Mouse (Mus musculus): ENCODE results near the gene Gfi1b. TPM values are rescaled to one million over a fixed set of nuclear protein-coding genes. Genes with fewer than 3 reads are reported as not detected.

The Gfi1b gene
- polyA plus RNA-seq, 1 experiment from 2014 or later: 0.40 TPM

DNA sequence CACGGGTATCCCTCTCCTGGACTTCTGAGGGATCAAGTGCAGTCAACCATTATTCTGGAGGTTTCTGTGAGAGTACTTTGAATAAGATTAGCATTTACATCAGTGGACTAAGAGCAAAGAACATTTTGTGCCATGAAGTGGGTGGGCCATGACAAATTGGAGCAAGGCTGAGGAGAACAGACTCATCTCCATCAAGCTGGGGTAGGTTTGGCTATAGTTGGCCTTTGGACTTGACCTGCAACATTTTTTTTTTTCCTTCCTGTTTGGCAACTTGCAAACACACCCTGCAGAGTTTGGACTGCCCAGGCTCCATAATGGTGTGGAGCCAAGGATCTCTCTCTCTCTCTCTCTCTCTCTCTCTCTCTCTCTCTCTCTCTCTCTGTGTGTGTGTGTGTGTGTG is 10.8 kb upstream of the Gfi1b start:
- Histone ChIP-seq H3K9me3 (ENCODE audit: control insufficient read depth, low read length) (no peaks in the 10 kb centered on the region), H3K4me1 (replicated peaks; ENCODE audit: control insufficient read depth, insufficient read depth) (no peaks in the 10 kb centered on the region), H3K4me2 (replicated peaks; ENCODE audit: low read depth) (no peak overlapping the region), H3K4me3 (ENCODE audit: low read depth, low read length) (no peak overlapping the region), H3K27ac (replicated peaks) (no peak overlapping the region), H3K27me3 (ENCODE audit: control insufficient read depth, insufficient read depth, low read length) (no peaks in the 10 kb centered on the region), H3K9ac (ENCODE audit: low read length) (no peak overlapping the region), H3K36me3 (ENCODE audit: control insufficient read depth, insufficient read depth, low read length) (no peaks in the 10 kb centered on the region)
- WGBS: 66% methylated on average over 1 of the region's 1 CpGs
- DNase-seq (ENCODE audit: low spot score) (no peak), ATAC-seq (ENCODE audit: low FRiP score, low TSS enrichment) (0 out of 2 replicates have a peak, but pooled peaks have one; percentile 35)
- TF ChIP-seq EP300 (optimal IDR thresholded peaks at IDR 0.05): no peak
- TF ChIP-seq CTCF (IDR thresholded peaks at IDR 0.05; ENCODE audit: low read depth): no peak

DNA sequence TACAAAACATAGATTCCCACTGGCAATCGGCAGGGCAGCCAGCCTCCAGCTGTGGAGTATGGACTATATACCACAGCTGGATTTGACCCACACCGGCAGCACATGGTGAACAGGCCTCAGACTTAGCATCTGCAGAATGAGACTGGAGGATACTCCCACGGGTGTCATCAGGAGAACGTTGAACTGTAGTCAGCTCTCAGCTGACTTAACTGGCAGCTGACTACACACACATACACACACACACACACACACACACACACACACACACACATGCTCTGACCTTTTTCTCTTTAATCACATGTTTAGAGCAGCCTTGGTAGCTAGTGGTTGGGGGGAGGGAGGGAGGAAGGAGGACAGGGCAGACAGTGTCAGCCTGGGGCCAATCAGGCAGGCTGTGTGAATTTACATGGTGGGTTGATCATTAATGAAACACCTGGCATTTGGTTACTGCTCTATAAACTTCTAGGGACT is 8.2 kb upstream of the Gfi1b start:
- H3K27me3 ChIP-seq (ENCODE audit: control insufficient read depth, insufficient read depth, low read length): no peaks in the 10 kb centered on the region
- no peaks in the 10 kb centered on the region for H3K36me3 ChIP-seq (ENCODE audit: control insufficient read depth, insufficient read depth, low read length)
- no peak overlapping the region for H3K4me3 ChIP-seq (ENCODE audit: low read depth, low read length)
- no peaks in the 10 kb centered on the region for H3K9me3 ChIP-seq (ENCODE audit: control insufficient read depth, low read length)
- peak; percentile 89 for ATAC-seq (ENCODE audit: low FRiP score, low TSS enrichment)
- H3K4me2 ChIP-seq (replicated peaks; ENCODE audit: low read depth): no peak overlapping the region
- H3K9ac ChIP-seq (ENCODE audit: low read length): no peak overlapping the region
- TF ChIP-seq EP300 (optimal IDR thresholded peaks at IDR 0.05): no peak
- H3K27ac ChIP-seq (replicated peaks): no peak overlapping the region
- H3K4me1 ChIP-seq (replicated peaks; ENCODE audit: control insufficient read depth, insufficient read depth): no peaks in the 10 kb centered on the region
- WGBS: 27% methylated on average over 4 of the region's 4 CpGs
- DNase-seq (ENCODE audit: low spot score): peak; percentile 80

DNA sequence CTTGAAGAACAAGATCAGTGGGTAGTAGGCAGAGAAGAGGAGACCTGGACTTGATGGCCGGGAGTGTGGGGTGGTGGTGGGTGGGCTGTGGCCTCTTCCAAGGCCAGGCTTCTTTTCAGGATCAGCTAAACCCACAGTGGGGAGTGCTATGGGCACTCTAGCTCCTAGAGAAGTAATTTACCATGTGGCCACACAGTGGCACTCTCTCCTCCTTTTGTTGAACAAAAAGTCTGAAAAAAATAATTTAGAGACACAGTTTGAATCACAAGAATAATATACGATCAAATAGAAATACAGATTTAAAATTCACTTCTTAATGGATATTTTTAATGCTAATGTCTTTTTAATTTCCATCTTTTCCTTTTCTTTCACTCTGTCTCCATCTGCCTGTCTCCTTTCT is 6.3 kb upstream of the Gfi1b start:
- TF ChIP-seq CTCF (IDR thresholded peaks at IDR 0.05; ENCODE audit: low read depth) (peak; percentile 56), EP300 (optimal IDR thresholded peaks at IDR 0.05) (no peak)
- no peaks in the 10 kb centered on the region for H3K9me3 ChIP-seq (ENCODE audit: control insufficient read depth, low read length)
- no peaks in the 10 kb centered on the region for H3K36me3 ChIP-seq (ENCODE audit: control insufficient read depth, insufficient read depth, low read length)
- WGBS: 38% methylated on average over 2 of the region's 2 CpGs
- H3K27ac ChIP-seq (replicated peaks): no peak overlapping the region
- DNase-seq (ENCODE audit: low spot score) (no peak), ATAC-seq (ENCODE audit: low FRiP score, low TSS enrichment) (no peak)
- no peak overlapping the region for H3K4me2 ChIP-seq (replicated peaks; ENCODE audit: low read depth)
- no peaks in the 10 kb centered on the region for H3K4me1 ChIP-seq (replicated peaks; ENCODE audit: control insufficient read depth, insufficient read depth)
- H3K27me3 ChIP-seq (ENCODE audit: control insufficient read depth, insufficient read depth, low read length): no peaks in the 10 kb centered on the region
- H3K4me3 ChIP-seq (ENCODE audit: low read depth, low read length): no peak overlapping the region
- H3K9ac ChIP-seq (ENCODE audit: low read length): no peak overlapping the region

DNA sequence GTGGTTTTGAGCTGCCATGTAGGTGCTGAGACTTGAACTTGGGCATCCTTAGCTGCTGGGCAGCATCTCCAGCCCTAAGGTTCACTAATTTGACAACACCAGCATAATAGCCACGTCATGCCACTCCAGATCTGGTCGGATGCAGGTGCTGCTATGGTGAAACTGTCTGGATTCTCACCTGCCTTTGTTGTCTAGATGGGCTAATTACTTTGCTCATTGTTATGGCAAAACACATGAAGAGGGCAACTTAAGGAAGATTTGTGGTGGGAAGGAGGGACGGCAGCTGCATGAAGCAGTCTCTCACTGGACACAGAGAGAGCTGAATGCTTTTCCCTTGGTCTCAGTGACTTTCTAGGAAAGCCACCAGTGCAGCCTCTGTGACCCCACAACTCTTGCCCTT is 4.3 kb upstream of the Gfi1b start:
- H3K4me1 ChIP-seq (replicated peaks; ENCODE audit: control insufficient read depth, insufficient read depth): no peaks in the 10 kb centered on the region
- H3K9ac ChIP-seq (ENCODE audit: low read length): no peak overlapping the region
- H3K27ac ChIP-seq (replicated peaks): no peak overlapping the region
- no peak overlapping the region for H3K4me2 ChIP-seq (replicated peaks; ENCODE audit: low read depth)
- ATAC-seq (ENCODE audit: low FRiP score, low TSS enrichment) (no peak), DNase-seq (ENCODE audit: low spot score) (no peak)
- WGBS: 72% methylated on average over 3 of the region's 3 CpGs
- no peaks in the 10 kb centered on the region for H3K9me3 ChIP-seq (ENCODE audit: control insufficient read depth, low read length)
- no peaks in the 10 kb centered on the region for H3K27me3 ChIP-seq (ENCODE audit: control insufficient read depth, insufficient read depth, low read length)
- TF ChIP-seq EP300 (optimal IDR thresholded peaks at IDR 0.05) (no peak), CTCF (IDR thresholded peaks at IDR 0.05; ENCODE audit: low read depth) (no peak)
- H3K36me3 ChIP-seq (ENCODE audit: control insufficient read depth, insufficient read depth, low read length): no peaks in the 10 kb centered on the region
- H3K4me3 ChIP-seq (ENCODE audit: low read depth, low read length): no peak overlapping the region

DNA sequence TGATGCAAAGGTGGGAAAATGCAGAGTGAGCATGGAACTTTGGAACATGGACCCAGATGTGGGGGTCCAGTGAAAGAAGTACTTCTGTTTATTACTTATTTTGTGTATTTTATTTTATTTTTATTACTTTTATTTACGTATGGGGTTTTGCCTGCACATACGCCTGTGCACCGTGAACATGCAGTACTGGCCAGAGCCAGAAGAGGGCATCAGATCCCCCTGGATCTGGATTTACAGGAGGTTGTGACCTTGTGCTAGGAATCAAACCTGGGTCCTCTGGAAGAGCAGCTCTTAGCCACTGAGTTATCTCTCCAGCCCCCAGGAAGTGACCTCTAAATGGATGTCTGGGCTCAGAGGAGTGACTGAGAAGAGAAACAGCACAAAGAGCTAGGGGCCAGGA is 3.1 kb upstream of the Gfi1b start:
- Histone ChIP-seq H3K36me3 (ENCODE audit: control insufficient read depth, insufficient read depth, low read length) (no peaks in the 10 kb centered on the region), H3K4me3 (ENCODE audit: low read depth, low read length) (no peak overlapping the region), H3K4me2 (replicated peaks; ENCODE audit: low read depth) (no peak overlapping the region), H3K27ac (replicated peaks) (no peak overlapping the region), H3K27me3 (ENCODE audit: control insufficient read depth, insufficient read depth, low read length) (no peaks in the 10 kb centered on the region), H3K9me3 (ENCODE audit: control insufficient read depth, low read length) (no peaks in the 10 kb centered on the region), H3K4me1 (replicated peaks; ENCODE audit: control insufficient read depth, insufficient read depth) (no peaks in the 10 kb centered on the region), H3K9ac (ENCODE audit: low read length) (no peak overlapping the region)
- no peak for DNase-seq (ENCODE audit: low spot score)
- peak; percentile 39 for TF ChIP-seq CTCF (IDR thresholded peaks at IDR 0.05; ENCODE audit: low read depth)
- no peak for TF ChIP-seq EP300 (optimal IDR thresholded peaks at IDR 0.05)
- ATAC-seq (ENCODE audit: low FRiP score, low TSS enrichment): no peak
- WGBS: 91% methylated on average over 3 of the region's 3 CpGs

- DNase-seq (ENCODE audit: low spot score): peak; percentile 59
- Histone ChIP-seq H3K27me3 (ENCODE audit: control insufficient read depth, insufficient read depth, low read length) (no peaks in the 10 kb centered on the region), H3K9ac (ENCODE audit: low read length) (no peak overlapping the region), H3K4me1 (replicated peaks; ENCODE audit: control insufficient read depth, insufficient read depth) (no peaks in the 10 kb centered on the region), H3K9me3 (ENCODE audit: control insufficient read depth, low read length) (no peaks in the 10 kb centered on the region), H3K36me3 (ENCODE audit: control insufficient read depth, insufficient read depth, low read length) (no peaks in the 10 kb centered on the region), H3K4me3 (ENCODE audit: low read depth, low read length) (no peak overlapping the region), H3K27ac (replicated peaks) (no peak overlapping the region), H3K4me2 (replicated peaks; ENCODE audit: low read depth) (no peak overlapping the region)
- WGBS: 23% methylated on average over 10 of the region's 10 CpGs
- no peak for ATAC-seq (ENCODE audit: low FRiP score, low TSS enrichment)
- peak; percentile 79 for TF ChIP-seq CTCF (IDR thresholded peaks at IDR 0.05; ENCODE audit: low read depth)
- TF ChIP-seq EP300 (optimal IDR thresholded peaks at IDR 0.05): no peak
Measured at GRCm38 (mm10) chr2:28622521-28623124, 841 bp upstream of the Gfi1b start.
